Mouse (Mus musculus): ENCODE measurements around the gene Prickle2.

Prickle2 gene

DNA sequence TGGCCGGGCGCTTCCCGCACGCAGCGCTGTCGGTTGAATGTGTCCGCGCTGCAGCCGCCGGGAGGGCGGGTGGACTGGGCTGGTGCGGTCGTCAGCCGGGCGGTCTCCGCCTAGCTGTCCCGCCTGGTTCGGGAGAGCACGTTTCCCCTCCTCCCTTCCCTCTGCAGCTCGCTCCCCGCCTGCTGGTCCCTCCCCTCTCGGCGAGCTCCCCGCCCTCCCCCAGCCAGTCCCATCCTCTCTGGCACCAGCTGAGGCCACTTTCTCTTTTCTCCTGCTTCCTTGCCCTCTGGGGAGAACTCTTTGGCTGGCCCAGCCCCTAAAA is at the start of gene Prickle2:
Prickle2 (minus strand) TSS at position 11 of the 322 bp plus-strand sequence.
- DNase-seq (ENCODE audit: low read depth): peak; percentile 14

DNA sequence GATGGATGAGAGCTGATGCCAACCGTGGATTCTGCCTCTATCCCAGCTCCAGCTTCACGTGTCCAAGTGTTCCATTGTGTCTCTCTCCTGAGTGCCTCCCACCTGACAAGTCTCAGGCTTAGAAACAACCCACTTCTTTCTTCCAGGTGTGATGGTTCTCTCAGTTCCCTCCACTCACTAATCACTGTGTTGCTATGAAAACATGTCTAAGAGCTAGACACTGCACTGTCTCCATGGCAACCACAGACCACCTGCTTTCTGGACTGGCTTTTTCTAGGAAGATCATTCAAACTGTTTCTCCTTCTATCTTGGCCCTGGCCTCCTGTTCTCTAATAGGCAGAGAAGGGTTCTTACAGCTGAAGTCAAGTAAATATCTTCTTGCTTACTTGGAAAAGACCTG is 46.8 kb upstream of the Prickle2 start:
- DNase-seq (ENCODE audit: low read depth): no peak

DNA sequence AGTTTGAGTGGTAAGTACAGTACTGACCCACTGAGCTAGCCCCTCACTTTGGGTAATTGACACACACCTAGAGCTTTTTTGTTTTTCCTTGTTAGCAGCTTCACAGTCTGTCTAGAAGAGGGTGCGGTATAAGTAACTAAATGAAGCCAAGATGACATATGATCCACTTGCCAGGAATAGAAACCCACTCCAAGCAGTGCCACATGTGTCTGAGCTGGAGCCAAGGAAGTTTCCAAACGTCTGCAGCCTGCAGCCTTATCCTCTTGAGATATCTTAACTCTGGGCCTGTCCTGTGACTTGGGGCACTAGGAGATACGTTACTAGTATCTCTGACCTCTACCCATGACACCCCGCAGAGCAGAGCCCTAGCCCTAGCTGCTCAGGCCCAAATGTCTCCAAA is 43.5 kb upstream of the Prickle2 start:
- no peak for DNase-seq (ENCODE audit: low read depth)

DNA sequence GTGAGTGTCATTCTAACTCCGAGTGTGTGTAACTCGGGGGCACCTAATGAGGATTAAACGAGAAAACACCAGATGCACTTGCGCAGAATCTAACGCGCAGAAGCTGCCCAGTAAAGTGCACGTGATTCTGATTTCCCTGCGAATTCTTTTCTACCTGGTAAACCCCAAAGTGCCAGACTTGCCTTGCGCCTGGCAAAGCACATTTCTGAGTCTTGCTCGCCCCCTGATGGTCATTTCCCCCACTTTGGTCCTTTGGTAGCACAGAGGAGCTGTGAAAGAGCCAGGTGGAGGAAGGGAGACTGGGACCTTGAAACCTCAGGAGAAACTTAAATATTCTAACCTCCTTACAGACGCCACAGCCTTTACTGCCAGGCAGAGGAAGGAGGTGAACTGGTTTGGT is 37.6 kb upstream of the Prickle2 start:
- DNase-seq (ENCODE audit: low read depth): no peak

DNA sequence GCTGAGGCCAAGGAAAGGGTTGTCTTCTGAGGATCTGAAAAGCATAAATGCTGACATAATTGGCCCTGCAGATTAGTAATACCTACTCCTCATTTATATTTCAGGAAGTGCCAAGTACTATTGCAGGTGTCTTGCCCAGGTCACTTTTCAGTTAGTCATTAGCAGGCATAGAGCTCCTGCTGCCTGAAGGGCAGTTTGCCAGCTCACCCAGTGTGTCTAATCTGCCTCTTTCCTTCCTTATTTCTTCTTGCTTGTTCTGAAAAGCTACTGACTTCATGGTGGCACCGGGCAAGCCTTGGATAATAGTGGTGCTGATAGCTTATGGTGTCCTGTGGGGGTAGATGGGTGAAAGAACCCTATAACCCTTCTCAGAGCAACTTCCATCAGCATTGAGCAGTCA is 31.2 kb upstream of the Prickle2 start:
- DNase-seq (ENCODE audit: low read depth): no peak

DNA sequence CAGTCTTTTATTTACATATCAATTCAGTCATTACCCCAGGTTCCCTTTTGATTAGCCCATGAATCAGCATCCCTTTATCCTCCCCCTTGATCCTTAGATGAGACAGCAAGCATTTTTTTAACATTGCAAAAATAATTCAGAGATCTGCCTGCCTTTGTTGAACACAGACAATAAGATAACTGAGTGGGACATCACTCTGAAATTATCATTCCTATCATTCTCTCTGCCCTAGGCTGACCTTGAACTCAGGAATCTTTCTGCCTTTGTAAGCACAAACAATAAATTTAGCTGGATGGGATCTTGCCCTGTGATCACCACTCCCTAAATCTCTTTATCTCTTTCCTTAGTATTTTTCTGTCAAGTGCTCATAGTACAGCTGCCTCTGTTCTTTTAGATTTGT is 27.7 kb upstream of the Prickle2 start:
- DNase-seq (ENCODE audit: low read depth): no peak

DNA sequence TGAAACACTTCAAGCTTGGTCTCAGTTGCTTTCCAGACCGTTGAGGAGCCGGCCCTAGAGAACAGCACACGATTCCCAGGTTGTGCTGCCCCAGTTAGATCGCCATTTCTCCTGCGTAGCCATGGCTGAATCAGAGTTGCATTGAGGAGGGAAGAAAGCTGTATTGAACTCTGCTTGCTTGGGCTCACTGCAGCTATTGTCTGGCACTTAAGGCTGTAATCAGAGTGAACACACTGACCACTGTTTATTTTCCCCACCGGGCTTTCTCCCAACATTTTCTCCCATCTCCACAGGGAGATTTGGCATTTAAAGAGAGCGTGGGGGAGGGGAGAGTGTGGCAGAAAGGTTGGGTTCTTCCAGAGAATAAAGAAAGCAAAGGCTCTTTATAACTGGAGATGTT is 22.6 kb upstream of the Prickle2 start:
- no peak for DNase-seq (ENCODE audit: low read depth)

DNA sequence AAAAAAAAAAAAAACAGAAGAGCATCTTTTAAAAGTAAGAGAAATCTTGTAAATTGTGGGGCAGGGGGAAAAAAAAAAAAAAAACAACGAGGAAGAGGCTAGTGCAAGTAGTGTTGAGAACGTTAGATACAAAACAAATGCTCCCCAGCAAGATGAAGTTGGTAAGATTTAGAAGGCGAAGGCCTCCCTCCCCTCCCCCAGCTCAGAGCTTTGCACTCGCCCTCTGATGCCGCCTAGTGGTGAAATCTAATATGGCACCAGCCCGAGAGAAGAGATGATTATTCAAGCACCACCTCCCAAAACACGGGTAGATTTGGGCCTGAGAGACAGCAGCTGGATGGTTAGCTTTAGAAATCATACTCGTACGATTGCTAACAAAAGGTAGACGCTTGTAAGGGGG is 22.1 kb upstream of the Prickle2 start:
- peak; percentile 42 for DNase-seq (ENCODE audit: low read depth)

DNA sequence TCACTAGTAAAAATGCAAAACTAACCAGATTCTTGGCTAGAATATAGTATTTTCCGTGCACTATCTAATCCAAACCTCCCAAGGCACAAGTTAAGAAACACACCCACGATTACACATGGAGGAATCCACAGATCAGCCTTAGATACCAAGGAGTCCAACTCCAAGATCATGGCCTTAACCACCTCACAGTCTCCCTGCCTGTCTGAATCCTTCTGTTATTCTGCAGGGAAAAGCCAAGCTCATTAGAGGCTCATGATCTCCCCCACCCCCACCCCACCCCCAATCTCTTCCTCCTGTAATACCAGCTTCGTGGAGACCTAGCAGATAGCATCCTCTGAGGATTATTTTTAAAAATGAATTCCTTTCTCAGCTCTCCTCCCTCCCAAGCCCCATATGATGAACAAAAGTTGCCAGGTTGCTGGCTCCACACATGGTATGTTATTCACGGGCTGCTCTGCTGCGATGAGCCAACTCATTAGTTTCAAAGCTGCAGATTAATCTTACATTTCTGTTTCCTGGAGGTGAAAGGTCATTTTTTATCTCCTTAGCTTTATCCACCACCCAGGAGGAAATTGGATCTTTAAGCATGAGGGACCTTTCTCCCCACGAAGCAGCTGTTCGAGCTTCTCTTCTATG is 21.5 kb upstream of the Prickle2 start:
- DNase-seq (ENCODE audit: low read depth): no peak

DNA sequence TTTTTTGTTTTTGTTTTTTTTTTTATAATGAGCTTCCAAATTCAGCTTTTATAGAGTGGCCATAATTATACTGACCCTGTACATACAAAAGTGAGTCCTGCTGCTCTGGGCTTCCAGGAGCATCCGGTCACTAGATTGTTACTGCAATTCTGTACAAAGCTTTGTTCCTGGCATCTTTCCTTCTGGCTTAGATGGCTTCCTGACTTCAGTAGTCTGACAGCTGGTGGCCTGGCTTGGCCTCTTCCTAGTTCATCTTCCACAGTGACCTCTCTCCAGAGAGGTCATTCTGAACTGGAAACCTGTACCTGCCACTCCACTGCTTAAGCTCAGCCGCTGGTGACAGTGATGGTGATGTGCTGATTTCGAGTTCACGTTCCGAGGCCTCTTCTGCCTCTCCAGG is 20.2 kb upstream of the Prickle2 start:
- no peak for DNase-seq (ENCODE audit: low read depth)

DNA sequence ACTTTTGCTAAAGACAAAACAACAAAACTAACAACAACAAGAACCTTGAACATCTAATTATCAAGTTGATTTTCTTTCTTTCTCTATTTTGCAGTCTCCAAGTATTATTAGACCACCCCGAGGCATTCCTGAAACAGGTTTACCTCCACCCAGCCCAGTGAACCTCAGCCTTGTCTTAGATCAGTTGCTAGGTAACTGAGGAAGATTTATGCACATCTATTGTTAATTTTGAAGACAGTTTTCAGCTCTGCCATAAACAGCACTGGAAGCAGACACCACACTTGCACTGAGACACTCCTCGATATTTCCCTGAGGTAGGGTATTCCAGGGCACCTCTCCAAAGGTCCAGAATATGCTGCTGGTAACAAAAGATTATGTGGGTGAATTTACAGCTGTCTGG is 18.4 kb upstream of the Prickle2 start:
- DNase-seq (ENCODE audit: low read depth): no peak

DNA sequence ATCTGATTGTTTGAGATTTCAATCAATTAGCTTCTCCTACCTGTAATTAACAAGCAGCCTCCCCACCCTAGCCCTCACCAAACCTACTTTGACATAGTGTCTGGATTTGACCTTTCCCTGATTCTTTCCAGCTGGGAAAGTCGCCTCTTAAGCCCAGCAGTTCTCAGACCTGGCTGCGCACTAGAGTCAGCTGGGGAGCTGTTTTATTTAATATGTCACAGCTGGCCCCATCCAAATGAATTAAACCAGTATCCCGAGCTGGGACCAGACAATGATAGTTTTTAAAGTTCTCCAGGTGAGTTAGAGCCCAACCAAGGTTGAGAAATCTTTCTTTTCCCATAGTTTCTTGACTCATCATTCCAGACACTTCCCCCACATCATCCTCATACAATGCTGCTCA is 9.9 kb upstream of the Prickle2 start:
- no peak for DNase-seq (ENCODE audit: low read depth)

DNA sequence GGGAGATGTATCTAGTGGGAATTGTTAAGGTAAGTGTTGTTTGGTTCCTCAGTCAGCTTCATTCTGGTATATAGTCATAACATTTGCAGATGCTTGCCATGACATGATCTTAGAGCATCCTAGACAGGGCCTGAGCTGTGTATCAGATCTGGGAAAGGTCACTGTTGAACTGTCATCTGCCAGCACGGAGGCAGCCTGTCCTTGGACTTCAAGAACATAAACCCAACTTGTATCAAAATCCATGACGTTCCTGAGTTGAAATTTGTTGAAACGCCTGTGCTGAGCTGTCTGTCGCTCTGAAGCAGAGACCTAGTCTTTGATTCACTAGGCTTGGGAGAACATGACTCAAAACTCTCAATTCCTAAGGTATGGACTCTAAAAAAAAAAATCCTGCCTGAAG is 8.8 kb upstream of the Prickle2 start:
- DNase-seq (ENCODE audit: low read depth): no peak

DNA sequence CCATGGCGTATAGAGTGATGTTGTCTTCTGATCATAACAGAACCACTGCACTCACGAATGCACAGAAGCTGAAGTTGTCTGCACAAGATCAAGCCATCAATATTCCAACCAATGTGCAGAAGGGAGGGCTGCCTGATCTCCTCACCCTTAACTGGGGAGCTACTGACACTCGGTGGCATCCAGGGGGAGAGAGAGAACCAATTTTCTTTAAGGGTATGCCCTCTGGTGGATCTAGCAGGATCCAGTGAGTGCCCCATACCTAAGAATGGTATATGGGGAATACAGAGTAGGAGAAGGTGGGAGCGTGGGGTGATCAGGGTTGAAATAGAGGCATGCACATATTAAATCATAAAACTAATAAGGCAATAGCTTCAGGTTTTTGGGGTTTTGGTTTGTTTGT is 2.2 kb upstream of the Prickle2 start:
- no peak for DNase-seq (ENCODE audit: low read depth)

DNA sequence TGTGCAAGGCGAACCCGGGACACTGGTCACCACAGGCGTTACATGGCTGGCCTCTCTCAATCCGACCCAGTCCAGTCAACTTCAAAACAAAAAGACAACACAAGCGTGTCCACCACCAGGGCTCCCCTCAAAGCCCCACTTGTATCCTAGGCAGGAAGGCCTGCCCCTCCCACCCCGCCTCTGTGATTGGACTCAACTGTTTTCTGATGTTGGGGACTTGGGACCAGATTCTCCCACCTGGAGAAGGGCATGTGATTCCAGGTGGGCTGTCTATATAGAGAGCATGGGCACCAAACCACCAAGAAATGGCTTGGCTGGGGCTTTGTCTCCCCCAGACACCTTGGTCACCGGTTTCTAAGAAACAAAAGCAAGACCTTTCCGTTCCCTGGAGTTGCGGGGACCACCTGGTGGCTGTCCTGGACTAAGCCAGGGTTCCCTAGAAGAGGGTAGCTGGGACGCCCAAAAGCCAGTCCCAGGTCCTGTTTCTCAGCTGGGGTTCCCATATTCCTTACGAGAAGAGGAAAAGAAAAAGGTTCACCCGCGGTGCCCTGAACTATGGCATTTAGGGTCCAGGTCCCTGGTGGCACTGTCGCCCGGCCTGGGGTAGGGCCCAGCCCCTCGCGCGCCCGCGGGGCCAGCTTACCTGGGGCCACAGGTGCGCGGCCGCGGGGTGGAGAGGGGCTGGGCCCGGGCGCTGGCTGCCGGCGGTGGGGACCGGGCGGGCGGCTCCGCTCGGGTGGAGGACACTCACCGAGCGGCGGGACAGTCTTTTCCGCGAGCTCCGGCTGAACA is 406 bp downstream of the Prickle2 start:
- no peak for DNase-seq (ENCODE audit: low read depth)

DNA sequence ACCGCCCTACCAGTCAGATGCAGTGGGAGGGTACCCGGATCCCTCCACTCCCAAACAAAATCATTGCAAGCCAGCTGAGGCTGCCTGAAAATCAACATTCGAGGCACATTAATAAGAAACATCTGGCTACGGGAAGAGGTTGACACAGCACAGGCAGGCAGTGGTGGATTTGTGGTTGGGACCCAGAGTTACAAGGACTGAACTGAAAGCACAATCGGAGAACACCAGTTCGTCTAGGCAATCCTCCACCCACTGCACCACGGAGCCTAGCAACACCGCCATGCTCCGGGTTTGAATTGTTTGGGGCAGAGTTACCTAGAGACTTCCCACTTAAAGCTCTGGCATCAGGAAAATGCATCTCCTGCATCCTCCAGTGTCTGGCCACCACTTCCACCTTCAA is 1.1 kb downstream of the Prickle2 start:
- DNase-seq (ENCODE audit: low read depth): no peak

DNA sequence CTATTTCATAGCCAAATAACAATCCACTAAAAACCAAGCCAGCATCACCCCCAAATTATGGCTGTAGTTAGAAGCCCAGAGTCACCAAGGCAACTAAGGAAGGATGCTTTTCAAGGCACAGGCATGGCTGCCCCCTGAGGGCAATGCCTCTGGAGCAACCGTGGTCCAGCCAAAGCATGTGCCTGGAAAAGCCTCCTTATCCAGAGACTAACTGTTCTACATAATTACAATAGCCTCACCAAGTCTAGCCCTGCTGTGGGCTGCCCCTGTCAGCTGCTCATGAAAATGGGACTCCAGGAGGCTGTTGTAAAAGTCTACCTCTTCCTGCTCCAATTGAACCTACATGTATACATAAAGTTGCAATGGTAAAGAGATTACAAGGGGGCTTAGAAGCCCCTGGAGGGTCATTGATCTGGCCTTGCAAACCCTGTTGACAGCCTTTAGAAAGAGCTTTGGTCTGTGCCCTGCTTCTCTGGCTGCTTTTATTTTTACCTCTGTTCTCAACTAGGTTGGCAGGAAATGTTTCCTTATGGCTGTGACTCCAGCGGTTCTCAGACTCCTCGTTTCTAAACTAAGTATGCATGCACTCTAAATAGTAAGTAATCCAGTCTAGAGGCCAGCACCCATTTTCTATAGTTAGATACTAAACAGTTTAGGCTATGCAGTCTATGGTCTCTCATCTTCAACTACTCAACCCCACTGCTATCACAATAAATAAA is 6.3 kb downstream of the Prickle2 start:
- no peak for DNase-seq (ENCODE audit: low read depth)

DNA sequence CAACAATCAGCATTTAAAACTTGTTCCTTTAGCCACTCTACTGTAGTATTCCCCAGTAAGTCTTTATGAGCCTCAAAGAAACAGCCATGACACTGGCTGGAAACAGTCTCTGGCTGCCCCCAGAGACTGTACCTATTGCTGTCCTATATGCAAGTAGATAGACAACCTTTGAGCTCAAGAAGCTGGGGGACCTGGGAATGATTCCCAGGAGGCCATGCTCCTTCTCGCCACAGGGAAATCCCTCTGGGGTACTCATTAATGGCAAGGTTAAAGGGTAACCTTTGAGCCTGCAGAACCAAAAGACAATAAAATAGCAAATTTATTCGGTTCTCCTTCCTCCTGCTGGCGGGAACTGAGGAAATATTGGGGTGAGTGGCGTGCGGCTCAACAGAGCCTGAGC is 8.1 kb downstream of the Prickle2 start:
- no peak for DNase-seq (ENCODE audit: low read depth)

DNA sequence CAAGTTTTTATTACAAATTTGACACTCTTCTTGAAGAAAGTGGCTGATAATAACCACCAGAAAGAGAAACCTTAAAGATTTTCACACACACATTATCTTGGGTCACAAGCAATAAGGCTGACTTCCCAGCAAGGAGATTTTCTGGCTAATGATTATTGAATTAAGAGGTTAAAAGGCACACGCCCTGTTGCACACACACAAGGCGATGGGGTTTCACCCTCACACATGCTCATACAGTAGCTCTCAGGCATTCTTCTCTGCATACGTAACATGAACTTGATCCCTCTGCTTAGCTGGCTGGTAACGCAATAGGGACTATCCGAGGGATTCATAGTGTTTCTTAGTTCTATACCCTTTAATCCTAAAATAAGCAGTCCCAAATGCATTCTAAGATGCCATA is 18.6 kb downstream of the Prickle2 start:
- no peak for DNase-seq (ENCODE audit: low read depth)

DNA sequence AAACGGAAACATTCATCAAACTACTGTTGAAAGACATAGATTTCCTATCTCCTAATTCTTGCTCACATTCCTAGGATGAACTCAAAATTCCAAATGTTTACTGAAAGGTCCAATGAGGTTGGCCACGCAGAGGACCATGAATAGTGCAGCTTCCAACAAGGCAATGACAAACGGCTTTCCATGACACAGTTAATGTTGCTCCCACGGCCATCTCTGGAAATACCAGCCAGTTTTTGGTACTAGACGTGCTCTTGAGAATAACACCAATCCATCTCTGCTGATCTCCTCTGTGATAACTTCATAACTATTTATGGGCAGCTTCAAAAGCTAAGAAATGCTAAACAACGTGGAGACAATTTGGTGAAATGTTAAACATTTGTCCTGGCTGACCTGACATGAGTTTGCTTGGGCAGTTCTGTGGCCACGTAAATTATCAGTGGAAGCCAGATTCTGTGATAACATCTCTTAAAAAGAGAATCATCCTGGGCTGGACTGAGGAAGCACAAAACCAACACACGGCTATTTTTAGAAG is 31.5 kb downstream of the Prickle2 start:
- no peak for DNase-seq (ENCODE audit: low read depth)

DNA sequence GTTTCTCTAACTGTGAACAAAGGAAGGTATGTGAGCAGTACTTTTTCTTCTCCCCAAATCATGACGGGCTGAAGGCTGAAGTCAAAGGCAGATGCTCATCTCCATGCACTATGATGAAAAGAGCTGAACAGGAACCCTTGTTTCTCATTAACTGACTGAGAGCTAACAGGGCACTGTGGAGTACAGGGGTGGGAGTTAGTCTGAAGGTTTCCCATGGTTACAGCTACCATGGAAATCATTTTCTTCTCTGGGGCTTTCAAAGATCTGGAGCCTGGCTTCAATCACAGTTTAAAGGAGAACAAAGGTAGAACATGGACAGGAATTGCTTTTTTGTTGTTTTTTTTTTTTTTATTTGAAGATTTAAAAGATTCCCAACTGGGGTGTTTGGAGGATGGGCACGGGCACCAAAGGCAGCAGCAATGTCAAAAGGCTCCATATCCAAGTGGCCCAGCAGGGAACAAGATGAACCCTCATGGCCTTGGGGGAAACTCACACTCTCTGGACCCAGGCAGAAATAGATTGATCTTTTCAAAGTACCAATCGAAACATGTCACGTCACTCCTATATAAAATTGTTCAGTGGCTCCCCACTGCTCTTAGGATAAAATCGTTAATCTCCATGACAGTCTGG is 35.3 kb downstream of the Prickle2 start:
- DNase-seq (ENCODE audit: low read depth): no peak

DNA sequence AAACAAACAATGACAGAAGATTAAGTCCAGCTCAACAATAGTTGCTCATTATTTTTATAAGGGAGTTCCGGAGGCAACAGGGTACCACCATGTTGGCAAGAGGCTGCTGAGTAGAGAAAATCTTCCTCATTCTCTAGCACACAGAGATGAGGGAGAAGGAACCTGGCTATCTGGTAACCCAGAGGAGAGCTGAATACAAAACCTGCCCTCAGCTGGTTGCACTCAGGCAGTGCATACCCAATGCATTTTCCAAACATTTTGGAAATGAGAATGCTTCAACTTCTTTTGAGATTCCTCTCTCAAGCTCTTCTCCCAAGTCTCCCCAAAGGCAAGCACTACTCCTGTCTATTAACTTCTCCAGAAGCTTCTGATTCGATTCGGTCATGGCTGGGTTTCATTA is 36.3 kb downstream of the Prickle2 start:
- no peak for DNase-seq (ENCODE audit: low read depth)

DNA sequence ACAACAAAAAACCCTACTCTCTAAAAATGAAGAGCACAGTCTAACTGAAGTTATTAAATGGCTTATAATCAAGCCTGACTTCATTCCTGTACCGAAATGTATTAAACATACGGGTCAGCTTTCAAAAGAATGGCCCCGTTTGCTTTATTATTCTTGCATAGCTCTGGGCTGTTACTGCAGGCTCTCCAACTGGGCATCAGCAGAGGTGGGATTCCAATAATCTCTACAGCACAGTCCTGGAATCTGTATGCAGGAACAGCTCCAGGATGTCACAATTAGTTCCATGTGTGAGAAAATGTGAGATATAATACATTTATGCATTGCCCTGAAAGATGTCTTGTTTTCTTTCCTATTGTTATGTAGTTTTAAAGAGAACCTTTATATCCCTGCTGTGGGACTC is 38.4 kb downstream of the Prickle2 start:
- DNase-seq (ENCODE audit: low read depth): no peak
